Mouse (Mus musculus) intestine, embryonic 14.5 days (tissue): ENCODE measurements at regions not wholly inside any gene's neighbourhood (a gene's known extent, or its start where the extent isn't known, plus 50 kb on each side); places are given as distances from the start of the nearest gene placed in this dataset.
A peak's percentile ranks its signal among the peaks of the same experiment; 100 is the strongest.

Experiments
- ATAC-seq: fragments of 200-750 bp; cut with Nextera tagmentation; replicated peaks from 2 replicates; pipeline ENCODE4 v1.8.0; 2017; ENCODE audit warnings: low read depth, moderate number of reproducible peaks, moderate TSS enrichment, moderate library complexity; ENCODE audit not compliant: low FRiP score, low TSS enrichment
- DNase-seq: peaks from one replicate; pipeline ENCODE4 v3.0.0-alpha.2; 2018; ENCODE audit warnings: low spot score
- H3K27ac ChIP-seq: fragments of 300-500 bp; sonication (generic); 2 replicates; pipeline ENCODE4 v1.5.1; 2014; ENCODE audit warnings: low read depth, mild to moderate bottlenecking, control low read depth
- H3K27me3 ChIP-seq: fragments of 300-500 bp; sonication (generic); replicated peaks from 2 replicates; pipeline ENCODE4 v1.6.1; 2014; ENCODE audit warnings: low read length, control low read depth; ENCODE audit not compliant: control insufficient read depth, insufficient read depth
- H3K36me3 ChIP-seq: fragments of 300-500 bp; sonication (generic); 2 replicates; pipeline ENCODE4 v1.6.1; 2014; ENCODE audit warnings: low read length, control low read depth; ENCODE audit not compliant: control insufficient read depth, insufficient read depth
- H3K4me1 ChIP-seq: fragments of 300-500 bp; sonication (generic); replicated peaks from 2 replicates; pipeline ENCODE4 v1.6.1; 2014; ENCODE audit warnings: low read length, control low read depth, mixed read lengths; ENCODE audit not compliant: control insufficient read depth, insufficient read depth
- H3K4me2 ChIP-seq: fragments of 300-500 bp; sonication (generic); 2 replicates; pipeline ENCODE4 v1.6.1; 2014; ENCODE audit warnings: low read length
- H3K4me3 ChIP-seq: fragments of 300-500 bp; sonication (generic); 2 replicates; pipeline ENCODE4 v1.5.1; 2014; ENCODE audit warnings: low read depth, low read length, control low read depth, mixed read lengths
- H3K9ac ChIP-seq: fragments of 300-500 bp; sonication (generic); 2 replicates; pipeline ENCODE4 v1.6.1; 2014; ENCODE audit warnings: mild to moderate bottlenecking, low read length
- H3K9me3 ChIP-seq: fragments of 300-500 bp; sonication (generic); 2 replicates; pipeline ENCODE4 v1.6.1; 2016; ENCODE audit warnings: low read length, control low read depth; ENCODE audit not compliant: control insufficient read depth
- WGBS: fragments of 180-500 bp; shearing (Covaris S2); extraction: QIAGEN DNeasy Blood & Tissue Kit; methylation state at CpG from one replicate; pipeline ENCODE4 v1.1.7; 2014; 5-methylcytosine and 5-hydroxymethylcytosine counted together

GRCm38 (mm10) chr11:20934191-20935062 is 103.6 kb upstream of the Lgalsl start:
- Histone ChIP-seq H3K9me3 (no peaks in the 10 kb centered on the region), H3K36me3 (no peaks in the 10 kb centered on the region), H3K27me3 (no peaks in the 10 kb centered on the region), H3K27ac (no peak overlapping the region), H3K4me2 (no peak overlapping the region), H3K9ac (no peak overlapping the region), H3K4me1 (no peaks in the 10 kb centered on the region), H3K4me3 (no peak overlapping the region)
- no peak for DNase-seq
- WGBS, result 30% methylated on average over 2 of the region's 2 CpGs
- no peak for ATAC-seq

- no peak overlapping the region for H3K9ac ChIP-seq
- no peak for DNase-seq
- ATAC-seq, result no peak
Measured at GRCm38 (mm10) chr11:20935063-20935370, 104.2 kb upstream of the Lgalsl start.

GRCm38 (mm10) chr11:20935910-20936309 is 105.1 kb upstream of the Lgalsl start:
- ATAC-seq, result no peak
- 91% methylated on average over 2 of the region's 2 CpGs for WGBS
- DNase-seq, result no peak

More at GRCm38 (mm10) chr11:20935063-20935370, 104.2 kb upstream of the Lgalsl start:
- Histone ChIP-seq H3K9me3 (no peaks in the 10 kb centered on the region), H3K4me3 (no peak overlapping the region), H3K36me3 (no peaks in the 10 kb centered on the region), H3K4me1 (no peaks in the 10 kb centered on the region), H3K27ac (no peak overlapping the region), H3K4me2 (no peak overlapping the region), H3K27me3 (no peaks in the 10 kb centered on the region)

GRCm38 (mm10) chr11:20936996-20937395 is 106.1 kb upstream of the Lgalsl start:
- Histone ChIP-seq H3K9me3 (no peaks in the 10 kb centered on the region), H3K4me1 (no peaks in the 10 kb centered on the region), H3K27ac (no peak overlapping the region), H3K27me3 (no peaks in the 10 kb centered on the region), H3K36me3 (no peaks in the 10 kb centered on the region), H3K4me3 (no peak overlapping the region), H3K4me2 (no peak overlapping the region), H3K9ac (no peak overlapping the region)
- ATAC-seq (no peak), DNase-seq (no peak)
- WGBS, result 78% methylated on average over 1 of the region's 1 CpGs

More at GRCm38 (mm10) chr11:20935910-20936309, 105.1 kb upstream of the Lgalsl start:
- H3K9ac ChIP-seq, result no peak overlapping the region
- H3K27ac ChIP-seq, result no peak overlapping the region
- H3K9me3 ChIP-seq, result no peaks in the 10 kb centered on the region
- H3K4me1 ChIP-seq, result no peaks in the 10 kb centered on the region
- H3K27me3 ChIP-seq, result no peaks in the 10 kb centered on the region
- H3K36me3 ChIP-seq, result no peaks in the 10 kb centered on the region
- no peak overlapping the region for H3K4me2 ChIP-seq
- H3K4me3 ChIP-seq, result no peak overlapping the region

- H3K27me3 ChIP-seq, result no peaks in the 10 kb centered on the region
- no peak overlapping the region for H3K4me2 ChIP-seq
- H3K9ac ChIP-seq, result no peak overlapping the region
- WGBS, result 80% methylated on average over 4 of the region's 4 CpGs
- H3K36me3 ChIP-seq, result no peaks in the 10 kb centered on the region
- ATAC-seq, result no peak
- H3K4me1 ChIP-seq, result no peaks in the 10 kb centered on the region
- no peak overlapping the region for H3K27ac ChIP-seq
- H3K4me3 ChIP-seq, result no peak overlapping the region
- H3K9me3 ChIP-seq, result no peaks in the 10 kb centered on the region
- no peak for DNase-seq
Measured at GRCm38 (mm10) chr11:20937942-20938341, 107.1 kb upstream of the Lgalsl start.

GRCm38 (mm10) chr11:20939644-20940043 is 108.8 kb upstream of the Lgalsl start:
- no peak overlapping the region for H3K27ac ChIP-seq
- H3K9me3 ChIP-seq, result no peaks in the 10 kb centered on the region
- no peaks in the 10 kb centered on the region for H3K4me1 ChIP-seq
- H3K4me2 ChIP-seq, result no peak overlapping the region
- no peaks in the 10 kb centered on the region for H3K27me3 ChIP-seq
- ATAC-seq (no peak), DNase-seq (no peak)
- H3K4me3 ChIP-seq, result no peak overlapping the region
- no peak overlapping the region for H3K9ac ChIP-seq
- WGBS, result 81% methylated on average over 4 of the region's 4 CpGs
- no peaks in the 10 kb centered on the region for H3K36me3 ChIP-seq

- H3K9me3 ChIP-seq, result no peaks in the 10 kb centered on the region
- DNase-seq, result no peak
- H3K9ac ChIP-seq, result no peak overlapping the region
- no peak overlapping the region for H3K4me2 ChIP-seq
- no peaks in the 10 kb centered on the region for H3K4me1 ChIP-seq
- H3K27ac ChIP-seq, result no peak overlapping the region
- no peak for ATAC-seq
- no peak overlapping the region for H3K4me3 ChIP-seq
- no peaks in the 10 kb centered on the region for H3K27me3 ChIP-seq
- 57% methylated on average over 4 of the region's 4 CpGs for WGBS
- no peaks in the 10 kb centered on the region for H3K36me3 ChIP-seq
Measured at GRCm38 (mm10) chr11:20941546-20941945, 110.7 kb upstream of the Lgalsl start.

- no peak overlapping the region for H3K4me3 ChIP-seq
- 36% methylated on average over 8 of the region's 8 CpGs for WGBS
- no peak overlapping the region for H3K9ac ChIP-seq
- H3K9me3 ChIP-seq, result no peaks in the 10 kb centered on the region
- H3K4me2 ChIP-seq, result no peak overlapping the region
- DNase-seq, result no peak
- H3K4me1 ChIP-seq, result peaks cover 14% of the 10 kb centered on the region
- no peaks in the 10 kb centered on the region for H3K27me3 ChIP-seq
- no peak overlapping the region for H3K27ac ChIP-seq
- H3K36me3 ChIP-seq, result no peaks in the 10 kb centered on the region
- no peak for ATAC-seq
Measured at GRCm38 (mm10) chr11:20955561-20955960, 124.7 kb upstream of the Lgalsl start.

- DNase-seq (no peak), ATAC-seq (no peak)
- H3K4me3 ChIP-seq, result no peak overlapping the region
- no peaks in the 10 kb centered on the region for H3K9me3 ChIP-seq
- H3K9ac ChIP-seq, result no peak overlapping the region
- H3K4me2 ChIP-seq, result no peak overlapping the region
- WGBS, result 29% methylated on average over 2 of the region's 2 CpGs
- no peaks in the 10 kb centered on the region for H3K27me3 ChIP-seq
- peaks cover 14% of the 10 kb centered on the region for H3K4me1 ChIP-seq
- H3K27ac ChIP-seq, result peak overlapping the region; percentile 30; the same call in 1 of the 2 replicates
- no peaks in the 10 kb centered on the region for H3K36me3 ChIP-seq
Measured at GRCm38 (mm10) chr11:20957766-20958165, 126.9 kb upstream of the Lgalsl start.
